Comparison of ENCODE assay signal across 8 mouse cellular contexts in the genomic region with DNA sequence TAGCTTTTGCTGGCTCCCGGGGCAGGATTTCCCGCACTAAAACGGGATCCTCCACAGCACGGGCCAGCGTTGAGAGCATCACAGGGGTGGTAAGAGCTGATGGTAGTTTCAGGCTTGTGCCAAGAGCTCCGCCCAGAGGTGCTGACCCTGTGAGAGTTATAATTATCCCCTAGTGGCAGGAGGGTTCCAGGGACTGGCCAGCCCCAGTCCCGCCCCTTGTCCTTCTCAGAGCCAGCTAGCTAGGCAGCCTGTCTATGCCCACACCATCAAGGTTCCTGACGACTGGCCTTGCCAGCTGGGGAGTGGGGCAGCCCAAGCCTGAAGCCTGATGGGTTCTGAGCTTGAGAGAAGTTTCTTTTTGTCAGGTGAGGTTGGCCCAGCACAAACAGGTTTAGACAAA. TPM values are rescaled to one million over a fixed set of nuclear protein-coding genes. Genes with fewer than 3 reads are reported as not detected.
A peak's percentile ranks its signal among the peaks of the same experiment; 100 is the strongest.
DNase-seq lines count a peak whose midpoint lies in the region; ATAC-seq lines count a peak whose summit lies in the region.

No protein-coding gene starts in this region.

- 20% methylated on average over 8 of the region's 8 CpGs for WGBS in midbrain, embryonic 10.5 days
- WGBS in midbrain, embryonic 16.5 days: 18% methylated on average over 8 of the region's 8 CpGs
- WGBS in intestine, embryonic 16.5 days: 24% methylated on average over 8 of the region's 8 CpGs

- no peak for DNase-seq in midbrain, embryonic 10.5 days (ENCODE audit: low spot score)
- DNase-seq in embryo, embryonic 9.5 days (ENCODE audit: extremely low spot score): peak; percentile 42
- peak; percentile 43 to 58 for DNase-seq in heart, postnatal 36 days
- DNase-seq in frontal cortex, postnatal 36 days (ENCODE audit: low spot score in 2 of 2): no peak
- no peak for DNase-seq in left cerebral cortex, adult 9 months (ENCODE audit: low spot score in 2 of 2)

- peak overlapping the region; percentile 9; the same call in 1 of the 2 replicates for H3K4me3 ChIP-seq in midbrain, embryonic 10.5 days
- no peak overlapping the region for H3K4me3 ChIP-seq in midbrain, embryonic 16.5 days (ENCODE audit: low read depth, low read length)
- no peak overlapping the region for H3K4me3 ChIP-seq in intestine, embryonic 16.5 days (ENCODE audit: low read length)

- peaks cover 45% of the 10 kb centered on the region for H3K27me3 ChIP-seq in midbrain, embryonic 10.5 days (ENCODE audit: low read depth, poor library complexity, severe bottlenecking)
- H3K27me3 ChIP-seq in midbrain, embryonic 16.5 days (ENCODE audit: control insufficient read depth, insufficient read depth, low read depth, low read length): peaks cover 26% of the 10 kb centered on the region
- no peaks in the 10 kb centered on the region for H3K27me3 ChIP-seq in intestine, embryonic 16.5 days (replicated peaks; ENCODE audit: control insufficient read depth, insufficient read depth, low read length)

- peaks cover 34% of the 10 kb centered on the region for H3K36me3 ChIP-seq in midbrain, embryonic 10.5 days
- 0 out of 2 replicates have a peak, but pooled peaks cover 2% of the 10 kb centered on the region for H3K36me3 ChIP-seq in midbrain, embryonic 16.5 days (ENCODE audit: control insufficient read depth, insufficient read depth, low read length)
- H3K36me3 ChIP-seq in intestine, embryonic 16.5 days (ENCODE audit: control insufficient read depth, insufficient read depth, low read length): peaks cover 5% of the 10 kb centered on the region; the same call in 1 of the 2 replicates

- H3K9me3 ChIP-seq in midbrain, embryonic 10.5 days (replicated peaks): no peaks in the 10 kb centered on the region
- H3K9me3 ChIP-seq in midbrain, embryonic 16.5 days (replicated peaks; ENCODE audit: control insufficient read depth, low read length, poor library complexity, severe bottlenecking): no peaks in the 10 kb centered on the region
- H3K9me3 ChIP-seq in intestine, embryonic 16.5 days (ENCODE audit: control insufficient read depth, low read length): no peaks in the 10 kb centered on the region

- ATAC-seq in midbrain, embryonic 16.5 days: no peak
- ATAC-seq in megakaryocyte, adult 5-6 weeks (ENCODE audit: poor library complexity, severe bottlenecking): peak; percentile 16
- ATAC-seq in intestine, embryonic 16.5 days: no peak

- H3K27ac ChIP-seq in midbrain, embryonic 10.5 days (replicated peaks): no peak overlapping the region
- no peak overlapping the region for H3K27ac ChIP-seq in midbrain, embryonic 16.5 days (ENCODE audit: low read length)
- no peak overlapping the region for H3K27ac ChIP-seq in intestine, embryonic 16.5 days (ENCODE audit: low read length)

- intact Hi-C loops in heart, postnatal 36 days (cut with DNase I): loop anchor here (2.0 kb wide), 1 partner anchor 18 kb away; a partner anchor contains a TSS

- H3K9ac ChIP-seq in midbrain, embryonic 16.5 days (ENCODE audit: low read depth, low read length): no peak overlapping the region
- H3K9ac ChIP-seq in intestine, embryonic 16.5 days (ENCODE audit: low read depth, low read length): no peak overlapping the region

- H3K4me1 ChIP-seq in midbrain, embryonic 10.5 days: peaks cover 41% of the 10 kb centered on the region
- peaks cover 23% of the 10 kb centered on the region for H3K4me1 ChIP-seq in midbrain, embryonic 16.5 days (ENCODE audit: control insufficient read depth, insufficient read depth, low read length)
- peaks cover 24% of the 10 kb centered on the region for H3K4me1 ChIP-seq in intestine, embryonic 16.5 days (ENCODE audit: control insufficient read depth, insufficient read depth, low read length)

- H3K4me2 ChIP-seq in midbrain, embryonic 16.5 days (ENCODE audit: low read length): no peak overlapping the region
- H3K4me2 ChIP-seq in intestine, embryonic 16.5 days (ENCODE audit: low read depth, low read length): no peak overlapping the region

RNA-seq across cellular contexts. Expression of a gene that starts 1.7 kb away (rescaled TPM):
- polyA plus RNA-seq in midbrain, embryonic 10.5 days (2016; fragmentation: Nextera tagmentation; extraction: Ambion mirVana): 94.6 and 107 TPM in 2 replicates
- polyA plus RNA-seq in midbrain, embryonic 16.5 days (2015; fragmentation: Nextera tagmentation; extraction: Ambion mirVana): 9.9 and 12.9 TPM in 2 replicates
- 100 to 1,000 TPM; 159 to 209 TPM for total RNA-seq in heart, postnatal 36 days (2021)
- 124 and 143 TPM in 2 replicates for total RNA-seq in megakaryocyte, adult 5-6 weeks (2015)
- total RNA-seq in megakaryocyte, adult 5-6 weeks (2017): 43.2 and 59.0 TPM in 2 replicates
- 62.6 and 64.6 TPM in 2 replicates for polyA plus RNA-seq in intestine, embryonic 16.5 days (2015; fragmentation: Nextera tagmentation; extraction: Ambion mirVana)

RNA-seq across cellular contexts. Expression of a gene that starts 18.7 kb away (rescaled TPM):
- 155 and 169 TPM in 2 replicates for polyA plus RNA-seq in midbrain, embryonic 10.5 days (2016; fragmentation: Nextera tagmentation; extraction: Ambion mirVana)
- 115 and 118 TPM in 2 replicates for polyA plus RNA-seq in midbrain, embryonic 16.5 days (2015; fragmentation: Nextera tagmentation; extraction: Ambion mirVana)
- 10 to 100 TPM; 24.0 to 24.7 TPM for total RNA-seq in heart, postnatal 36 days (2021)
- 53.2 and 72.9 TPM in 2 replicates for total RNA-seq in megakaryocyte, adult 5-6 weeks (2015)
- total RNA-seq in megakaryocyte, adult 5-6 weeks (2017): 42.4 and 54.3 TPM in 2 replicates
- 110 and 117 TPM in 2 replicates for polyA plus RNA-seq in intestine, embryonic 16.5 days (2015; fragmentation: Nextera tagmentation; extraction: Ambion mirVana)

RNA-seq across cellular contexts. Expression of a gene that starts 41.1 kb away (rescaled TPM):
- 0.20 and 0.40 TPM in 2 replicates for polyA plus RNA-seq in midbrain, embryonic 10.5 days (2016; fragmentation: Nextera tagmentation; extraction: Ambion mirVana)
- polyA plus RNA-seq in midbrain, embryonic 16.5 days (2015; fragmentation: Nextera tagmentation; extraction: Ambion mirVana): 1.0 and 1.6 TPM in 2 replicates
- not detected for total RNA-seq in heart, postnatal 36 days (2021)
- 0.64 and 1.0 TPM in 2 replicates for total RNA-seq in megakaryocyte, adult 5-6 weeks (2015)
- 0.04 TPM in 1 of 2 replicates, not detected in the other for total RNA-seq in megakaryocyte, adult 5-6 weeks (2017)
- polyA plus RNA-seq in intestine, embryonic 16.5 days (2015; fragmentation: Nextera tagmentation; extraction: Ambion mirVana): 0.04 and 0.11 TPM in 2 replicates

Comparison
In these comparisons a context has a peak if more than half of its experiments do, and no peak if none do; other contexts are left out.
1. DNase-seq: peak in embryo, embryonic 9.5 days (single experiment) and heart, postnatal 36 days (2 of 2); none in midbrain, embryonic 10.5 days (single experiment), frontal cortex, postnatal 36 days (0 of 2) and left cerebral cortex, adult 9 months (0 of 2).